Mouse (Mus musculus) cerebellum, adult 11 months (tissue): Measurements from ENCODE around the gene Igf2bp2.

Source experiments
- DNase-seq: peaks from one replicate; pipeline ENCODE4 v3.0.0; 2022

The Igf2bp2 gene

DNA sequence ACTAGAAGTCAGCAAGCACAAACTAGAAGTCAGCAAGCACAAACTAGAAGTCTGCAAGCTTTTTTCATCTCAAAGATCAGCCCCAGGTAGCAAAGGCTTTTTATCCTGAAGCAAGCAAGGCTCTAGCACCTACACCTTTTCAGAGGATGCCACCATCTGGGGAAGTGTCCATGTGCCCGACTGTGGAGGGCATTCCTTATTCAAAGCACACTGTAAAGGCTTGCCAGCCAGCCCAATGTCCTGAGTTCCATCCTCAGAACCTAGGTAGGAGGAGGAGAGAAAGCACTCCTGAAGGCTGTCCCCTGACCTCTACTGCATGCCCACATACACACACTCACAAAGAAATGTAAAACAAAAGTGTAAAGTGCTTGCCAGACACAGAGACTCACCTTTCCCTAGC is 16.0 kb downstream of the Igf2bp2 start:
- DNase-seq: no peak

DNA sequence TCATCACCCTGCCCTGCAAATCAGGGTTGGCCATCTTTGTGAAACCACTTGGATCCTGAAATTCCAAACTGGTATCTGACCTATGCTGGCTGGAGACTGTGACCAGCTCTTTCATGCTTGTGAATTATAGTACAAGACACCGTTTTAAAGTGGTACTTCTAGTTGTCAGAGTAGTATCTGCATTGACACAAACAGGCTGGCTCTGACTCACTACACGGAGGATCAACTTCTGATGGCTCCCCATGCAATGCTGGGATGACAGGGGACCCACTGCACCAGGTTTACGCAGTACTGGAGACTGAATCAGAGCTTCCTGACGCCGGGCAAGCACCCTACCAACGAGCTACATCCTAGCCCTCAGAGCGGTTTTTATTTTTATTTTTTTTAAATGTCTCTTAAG is 17.0 kb downstream of the Igf2bp2 start:
- DNase-seq: no peak

DNA sequence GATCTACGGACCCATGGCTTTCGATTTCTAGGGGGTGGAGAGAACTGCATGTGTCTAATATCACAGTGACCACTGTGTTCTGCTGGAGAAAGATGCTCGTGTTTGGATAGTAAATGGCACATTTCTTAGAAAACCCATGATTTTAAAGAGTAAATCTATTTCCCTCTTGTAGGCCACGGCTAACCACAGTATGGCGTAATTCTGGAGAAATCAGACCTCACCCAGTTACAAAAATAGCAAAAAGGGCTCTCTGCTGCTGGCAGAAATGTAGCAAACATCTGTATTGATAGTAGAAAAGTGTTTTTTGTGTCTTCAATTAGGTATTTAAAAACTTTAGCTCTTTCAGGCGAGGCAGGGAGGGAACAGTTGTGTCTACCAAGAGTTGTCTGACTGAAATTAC is 18.6 kb downstream of the Igf2bp2 start:
- no peak for DNase-seq

DNA sequence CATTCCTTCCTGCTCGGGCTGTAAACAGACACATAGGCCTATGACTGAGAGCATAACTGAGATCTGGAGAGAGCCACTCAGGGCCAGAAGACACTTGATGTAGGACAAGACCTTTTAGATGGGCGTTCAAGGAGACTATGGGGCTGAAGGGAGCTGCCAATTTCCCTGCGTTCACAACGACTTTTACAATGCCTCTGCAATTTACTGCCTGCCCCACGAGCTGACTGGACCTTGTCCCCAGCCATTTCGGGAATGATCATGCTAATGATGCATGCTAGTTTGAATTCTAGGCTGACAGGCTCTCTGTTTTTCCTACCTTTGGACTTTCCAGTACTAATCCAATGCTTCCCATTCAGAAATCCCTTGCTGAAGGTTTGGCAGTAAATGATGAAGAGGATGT is 22.2 kb downstream of the Igf2bp2 start:
- DNase-seq: no peak

DNA sequence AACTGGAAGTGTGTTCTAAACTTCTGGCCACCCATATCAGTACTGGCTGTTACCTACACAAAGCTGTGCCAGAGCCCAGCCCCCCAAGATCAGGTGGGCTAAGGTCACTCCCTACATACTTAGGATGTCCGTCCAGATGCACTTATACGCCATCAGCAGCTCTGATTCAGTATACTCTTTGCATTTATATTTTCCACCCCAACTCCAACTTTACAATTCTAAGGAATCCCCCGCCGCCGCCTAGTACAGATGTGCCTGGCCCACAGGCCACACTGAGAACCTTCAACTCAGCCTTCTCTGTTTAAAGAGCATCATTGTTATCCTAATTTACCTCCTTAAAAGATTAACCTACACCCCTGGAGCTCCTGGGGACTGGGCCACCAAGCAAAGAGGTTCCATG is 23.3 kb downstream of the Igf2bp2 start:
- DNase-seq: no peak

DNA sequence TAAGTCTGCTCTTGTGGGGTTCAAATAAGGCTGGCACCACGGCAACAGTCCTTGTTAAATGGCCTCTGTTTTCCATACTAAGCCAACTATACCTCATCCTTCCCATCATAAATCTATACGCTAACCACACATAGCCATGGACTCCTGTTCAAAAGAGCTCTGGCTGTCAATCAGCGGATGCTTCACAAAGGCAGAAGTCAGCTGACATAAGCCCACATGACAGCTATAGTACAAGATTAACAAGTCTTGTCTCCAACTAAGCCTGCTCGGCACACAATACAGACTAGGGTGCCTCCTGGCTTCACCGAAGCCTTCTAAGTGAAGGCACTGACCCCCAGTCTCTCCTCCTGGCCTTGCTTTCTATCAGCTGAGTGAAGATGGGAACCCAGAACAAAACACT is 26.9 kb downstream of the Igf2bp2 start:
- no peak for DNase-seq

DNA sequence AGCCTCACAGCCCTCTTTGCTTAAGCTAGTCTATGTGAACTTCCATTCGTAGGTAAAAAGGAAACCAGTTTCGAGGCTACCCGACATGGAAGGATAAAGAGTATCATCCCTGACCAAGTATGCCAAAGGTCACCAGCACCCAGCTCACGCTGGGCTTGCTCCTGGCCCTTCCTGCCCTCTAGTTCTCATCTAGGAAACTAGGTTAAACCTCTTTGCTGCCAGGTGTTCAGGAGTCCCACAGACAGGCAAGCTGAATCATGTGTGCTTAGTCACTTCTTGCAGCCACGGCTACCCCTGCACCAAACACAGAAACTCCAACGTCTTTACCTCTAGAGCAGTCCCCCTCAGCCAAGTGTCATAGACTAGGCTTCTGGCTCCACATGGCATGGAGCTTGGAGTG is 31.8 kb downstream of the Igf2bp2 start:
- DNase-seq: no peak

DNA sequence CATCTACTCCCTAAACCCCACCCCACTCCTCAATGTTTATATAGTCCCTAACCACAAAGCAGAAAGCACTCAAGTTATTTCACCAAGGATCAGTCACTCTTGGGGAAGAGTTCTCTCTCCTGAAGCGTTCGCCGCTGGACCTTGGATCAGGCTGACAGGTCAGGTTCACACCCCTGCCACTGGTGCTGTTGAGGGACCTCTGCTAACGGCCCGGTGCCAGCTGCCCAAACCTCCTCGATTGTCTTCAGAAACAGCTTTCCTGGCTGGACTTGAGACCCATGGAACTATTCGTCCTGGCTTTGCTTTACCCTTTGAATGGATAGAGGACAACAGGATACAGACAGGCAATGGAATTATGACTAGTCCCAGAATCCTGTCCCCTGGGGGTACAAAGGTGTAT is 33.6 kb downstream of the Igf2bp2 start:
- no peak for DNase-seq

DNA sequence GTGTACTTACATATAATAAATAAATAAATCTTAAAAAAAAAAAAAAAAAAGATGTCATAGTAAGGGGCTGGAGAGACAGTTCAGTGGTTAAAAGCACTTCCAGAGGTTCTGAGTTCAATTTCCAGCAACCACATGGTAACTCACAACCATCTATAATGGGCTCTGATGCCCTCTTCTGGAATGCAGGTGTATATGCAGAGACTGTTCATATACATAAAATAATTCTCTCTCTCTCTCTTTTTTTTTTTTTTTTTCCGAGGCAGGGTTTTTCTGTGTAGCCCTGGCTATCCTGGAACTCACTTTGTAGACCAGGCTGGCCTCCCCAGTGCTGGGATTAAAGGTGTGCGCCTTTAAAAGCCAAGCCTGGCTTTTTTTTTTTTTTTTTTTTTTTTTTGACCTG is 34.5 kb downstream of the Igf2bp2 start:
- no peak for DNase-seq

DNA sequence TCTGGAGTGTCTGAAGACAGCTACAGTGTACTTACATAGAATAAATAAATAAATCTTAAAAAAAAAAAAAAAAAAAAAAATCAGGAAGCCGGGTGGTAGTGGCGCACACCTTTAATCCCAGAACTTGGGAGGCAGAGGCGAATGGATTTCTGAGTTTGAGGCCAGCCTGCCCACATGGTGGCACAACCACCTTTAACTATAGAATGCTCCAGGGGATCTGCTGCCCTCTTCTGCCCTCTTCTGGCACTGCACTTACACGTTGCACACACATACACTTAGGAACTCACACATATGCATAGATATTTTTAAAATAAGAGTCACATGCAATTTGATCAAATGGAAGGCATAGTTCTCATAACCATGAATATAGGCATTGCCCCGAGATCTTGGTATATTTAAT is 35.3 kb downstream of the Igf2bp2 start:
- DNase-seq: no peak

DNA sequence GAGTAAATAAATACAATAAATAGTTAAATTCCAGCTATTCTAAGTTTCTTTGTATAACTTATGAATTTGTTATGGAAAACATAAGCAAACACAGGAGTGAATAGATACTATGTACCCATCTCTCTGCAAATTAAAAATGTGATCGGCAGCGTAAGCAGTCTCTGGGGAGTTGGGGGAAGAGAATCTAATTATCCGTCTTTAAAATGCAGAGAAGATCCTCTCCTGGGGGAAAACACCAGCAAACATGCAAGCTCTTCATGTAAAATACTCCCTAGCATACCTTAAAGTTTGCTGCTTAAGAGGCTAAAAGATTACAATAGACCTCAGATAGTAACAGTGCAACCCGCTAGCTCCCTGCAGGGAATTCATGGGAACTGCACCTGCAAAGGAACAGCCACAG is 36.2 kb downstream of the Igf2bp2 start:
- no peak for DNase-seq

DNA sequence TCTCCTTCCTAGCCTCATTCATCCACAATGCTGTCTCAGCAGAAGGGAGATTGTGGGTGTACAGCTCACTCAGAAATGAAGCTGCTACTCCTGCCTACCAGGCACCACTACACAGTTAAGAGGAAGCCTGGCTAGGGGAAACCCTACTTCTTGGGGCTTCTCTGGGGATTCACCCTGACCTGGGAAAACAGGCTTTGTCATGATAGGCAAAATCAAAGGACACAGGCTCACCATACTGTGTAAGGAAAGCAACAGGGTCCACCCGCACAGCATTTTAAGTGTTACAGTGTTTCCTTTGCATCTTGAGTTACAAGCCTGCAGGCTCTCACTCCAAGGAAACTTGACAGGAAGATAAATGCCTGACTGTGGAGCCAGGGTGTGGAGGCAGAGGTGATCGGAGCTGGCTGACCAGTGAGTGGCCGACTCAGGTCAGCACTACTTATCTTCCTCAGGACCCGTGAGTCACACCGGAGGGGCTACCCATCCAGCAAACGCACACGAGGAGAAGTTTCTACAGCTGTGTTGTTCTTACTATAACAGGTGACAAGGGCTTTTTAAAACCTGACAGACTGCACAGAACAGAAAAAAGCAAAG is 38.7 kb downstream of the Igf2bp2 start:
- DNase-seq: no peak

DNA sequence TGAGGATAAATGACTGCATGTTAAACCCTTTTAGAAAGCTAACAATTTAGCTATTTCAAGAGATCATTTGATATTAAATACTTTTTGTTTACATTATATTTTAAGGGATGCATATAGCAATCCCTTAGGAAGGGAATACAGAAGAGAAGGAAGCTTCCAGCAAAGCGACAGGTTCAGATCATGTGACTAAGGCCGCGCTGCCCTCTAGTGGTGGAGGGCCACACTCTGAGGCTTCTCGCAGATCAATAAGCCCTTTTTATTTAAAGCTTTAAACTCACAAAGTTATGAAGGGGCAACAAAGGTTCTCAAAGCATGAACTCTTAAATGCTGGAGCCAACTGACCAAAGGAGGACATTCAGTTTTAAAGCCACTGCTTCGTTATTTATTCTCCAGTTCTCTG is 39.4 kb downstream of the Igf2bp2 start:
- peak; percentile 6 for DNase-seq

DNA sequence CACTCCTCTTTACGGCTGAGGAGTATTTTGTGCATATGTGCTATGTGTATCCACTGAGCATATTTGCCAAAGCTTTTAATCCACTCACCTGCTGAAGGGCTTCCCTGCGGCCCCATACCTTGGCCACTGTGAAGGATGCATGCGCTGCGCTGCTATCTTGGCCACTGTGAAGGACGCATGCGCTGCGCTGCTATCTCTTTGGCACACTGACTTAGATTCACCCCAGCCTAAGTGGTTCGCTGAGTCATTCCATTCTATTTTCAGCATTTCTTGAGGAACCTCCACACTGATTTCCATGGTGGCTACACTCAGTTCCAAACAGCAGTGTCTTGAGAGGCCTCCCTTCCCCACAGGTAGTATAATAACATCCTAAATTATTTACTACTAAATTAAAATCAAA is 42.0 kb downstream of the Igf2bp2 start:
- DNase-seq: no peak

DNA sequence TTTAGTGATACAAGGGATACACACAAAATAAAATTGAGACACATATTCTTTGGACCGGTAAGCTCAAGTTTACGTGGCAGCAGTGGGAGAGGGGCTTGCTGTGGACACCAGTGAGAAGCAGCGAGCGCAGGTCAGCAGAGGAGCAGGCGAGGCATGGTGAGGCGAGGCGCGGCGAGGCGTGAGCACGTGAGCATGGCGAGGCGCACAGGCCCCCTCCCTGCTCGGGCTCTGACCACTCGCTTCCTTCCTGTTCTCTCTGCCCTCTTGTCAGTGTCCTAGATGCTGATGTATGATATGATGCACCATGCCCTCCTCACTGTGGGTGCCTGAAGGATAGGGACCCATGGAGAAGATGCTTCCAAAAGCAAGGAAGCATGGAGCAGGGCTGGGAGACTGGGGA is 43.6 kb downstream of the Igf2bp2 start:
- DNase-seq: no peak

DNA sequence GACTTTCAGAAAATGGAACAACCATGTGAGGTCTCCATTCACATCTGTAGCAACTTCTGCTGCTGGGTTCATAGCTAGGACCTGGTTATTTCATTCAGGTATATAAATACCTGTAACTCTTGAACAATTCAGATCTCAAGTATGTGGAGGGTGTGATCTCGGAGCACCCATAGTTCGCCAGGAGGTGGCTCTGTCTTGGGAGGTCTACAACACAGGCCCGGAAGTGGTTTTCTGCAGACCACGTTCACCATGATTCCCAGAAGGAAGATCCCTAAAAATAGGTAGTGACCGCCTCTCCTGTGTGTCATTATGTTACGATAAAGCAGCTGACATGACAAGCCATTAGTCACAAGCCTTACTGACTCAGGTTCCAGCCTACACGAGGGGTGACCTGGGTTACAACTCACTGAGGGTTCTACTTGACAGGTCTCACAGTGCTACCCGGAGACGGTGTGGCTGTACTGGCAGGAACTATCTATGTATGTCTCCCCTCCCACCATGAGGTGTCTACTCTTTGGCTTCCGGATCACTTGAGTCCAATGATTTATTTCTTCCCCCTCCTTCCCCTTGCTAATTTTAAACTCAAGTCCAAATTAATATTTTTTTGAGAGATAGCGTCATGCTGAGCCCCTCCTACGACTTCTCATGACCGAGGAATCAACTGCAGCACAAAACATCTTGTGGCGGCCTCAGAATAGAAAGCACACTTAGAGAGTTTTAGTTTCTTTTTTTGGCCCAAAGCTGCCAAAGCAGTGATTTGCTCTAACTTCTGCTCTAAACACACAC is 44.2 kb downstream of the Igf2bp2 start:
- DNase-seq: no peak

DNA sequence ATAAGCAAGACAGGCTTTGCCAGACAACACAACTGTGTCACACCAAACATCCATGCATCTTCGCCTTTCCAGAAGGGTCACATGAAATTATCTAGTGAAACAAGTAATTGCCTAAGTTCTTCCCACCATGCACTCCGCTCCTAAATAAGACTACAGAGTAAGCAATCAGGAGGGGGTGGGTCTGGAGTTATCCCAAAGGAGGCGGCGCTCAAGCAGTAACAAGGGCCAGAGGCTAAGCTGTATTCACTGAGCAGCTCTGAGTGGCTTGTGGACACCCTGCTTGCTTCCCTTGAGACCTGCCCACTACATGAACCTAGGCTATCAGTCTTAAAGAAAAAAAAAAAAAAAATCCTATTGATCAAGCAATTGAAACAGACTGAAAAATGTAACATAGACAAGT is 44.9 kb downstream of the Igf2bp2 start:
- DNase-seq: no peak

DNA sequence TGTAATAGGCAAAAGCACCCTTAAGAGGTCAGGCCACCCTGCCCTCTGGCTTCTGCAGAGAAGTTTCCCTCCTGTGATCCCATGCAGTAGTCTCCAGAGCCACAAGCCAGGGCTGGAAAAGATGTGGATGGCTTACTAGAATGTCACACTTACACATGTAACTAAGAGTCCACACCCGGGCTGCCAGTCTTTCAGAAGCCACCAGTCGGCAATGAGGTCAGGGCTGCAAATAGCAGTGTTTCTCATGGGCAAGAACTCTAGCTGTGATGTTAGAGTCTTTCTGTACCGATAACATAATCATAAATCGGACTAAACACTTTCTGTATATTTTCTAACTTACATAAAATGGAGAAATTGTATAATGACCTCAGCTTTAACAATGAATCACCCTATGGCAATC is 46.4 kb downstream of the Igf2bp2 start:
- no peak for DNase-seq

DNA sequence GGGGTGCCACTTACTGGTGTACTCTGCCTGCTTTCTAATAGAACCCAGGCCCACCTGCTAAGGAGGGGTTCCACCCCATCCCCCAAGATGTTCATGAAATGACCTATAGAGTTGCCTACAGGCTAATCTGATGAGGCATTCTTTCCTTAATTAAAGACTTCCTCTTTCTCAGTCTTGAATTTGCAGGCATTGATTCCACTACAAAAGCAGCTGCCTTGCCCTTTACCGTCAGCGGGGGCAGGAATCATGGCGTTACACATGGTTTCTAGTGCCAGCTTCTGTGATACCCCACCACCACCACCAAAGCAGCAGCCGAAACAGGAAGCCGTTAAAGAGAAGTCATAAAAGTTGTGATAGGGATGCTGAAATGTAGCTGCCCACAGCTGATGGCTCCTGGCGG is 47.0 kb downstream of the Igf2bp2 start:
- no peak for DNase-seq

DNA sequence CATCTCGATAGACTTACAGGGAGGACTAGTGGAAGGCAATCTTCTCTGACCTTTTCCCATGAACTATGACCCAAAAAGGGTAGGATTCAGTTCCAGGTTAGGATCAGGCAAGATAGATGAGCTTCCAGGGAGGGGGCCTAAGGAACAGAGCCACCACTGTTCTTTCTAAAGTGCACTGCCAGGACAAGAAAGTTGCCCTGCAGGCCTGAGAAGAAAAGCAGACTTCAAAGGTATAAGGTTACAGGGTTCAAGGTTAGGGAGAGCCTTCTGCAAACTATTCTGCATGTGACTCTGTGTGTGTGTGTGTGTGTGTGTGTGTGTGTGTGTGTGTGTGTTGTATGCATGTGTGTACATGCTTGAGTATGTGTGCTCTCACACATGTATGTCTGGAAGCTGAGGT is 53.1 kb downstream of the Igf2bp2 start:
- no peak for DNase-seq

DNA sequence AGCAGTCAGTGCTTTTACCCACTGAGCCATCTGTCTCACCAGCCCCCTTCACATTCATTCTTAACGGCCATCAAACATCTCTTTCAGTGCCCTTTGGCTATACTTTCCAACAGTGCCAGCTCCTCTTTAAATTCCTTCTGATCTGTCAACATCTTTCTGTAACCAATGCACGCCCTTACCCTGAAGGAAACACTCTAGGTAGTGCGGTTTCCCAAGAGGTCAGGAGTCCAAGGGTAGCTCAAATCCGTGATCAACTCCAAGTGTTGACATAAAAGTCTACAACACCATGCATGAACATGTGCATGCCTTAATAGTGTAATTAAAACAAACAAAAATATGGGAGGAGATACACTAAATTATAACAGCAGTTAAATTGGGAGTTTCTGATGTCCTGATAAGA is 53.9 kb downstream of the Igf2bp2 start:
- DNase-seq: no peak

DNA sequence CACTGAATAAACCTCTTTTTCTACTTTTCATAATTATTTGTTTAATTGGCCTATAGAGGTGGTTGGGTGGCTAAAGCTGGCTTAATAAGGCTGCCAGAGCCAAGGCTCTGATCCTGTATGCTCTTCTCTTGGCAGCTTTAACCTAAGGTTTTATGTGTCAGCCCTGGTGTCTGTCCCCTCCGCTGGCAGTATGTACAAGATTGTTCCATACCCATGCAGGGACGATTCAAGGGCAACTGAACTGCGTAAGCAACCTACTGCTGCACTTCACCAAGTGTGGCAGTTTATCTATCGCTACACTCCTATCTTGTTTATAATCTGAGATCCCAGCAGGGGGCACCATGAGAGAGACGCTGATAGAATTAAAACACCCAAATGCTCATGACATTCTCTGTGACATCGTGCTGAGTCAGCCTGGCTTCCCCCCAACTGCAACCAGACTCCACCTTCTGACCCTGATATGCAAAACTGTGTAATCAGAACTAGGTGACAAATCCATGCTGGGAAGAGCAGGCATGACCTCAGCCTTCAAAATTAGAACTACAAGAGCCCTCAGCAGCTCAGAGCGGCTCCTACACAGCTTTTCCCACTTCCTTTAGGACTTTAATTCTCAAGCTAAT is 55.1 kb downstream of the Igf2bp2 start:
- peak; percentile 8 for DNase-seq

DNA sequence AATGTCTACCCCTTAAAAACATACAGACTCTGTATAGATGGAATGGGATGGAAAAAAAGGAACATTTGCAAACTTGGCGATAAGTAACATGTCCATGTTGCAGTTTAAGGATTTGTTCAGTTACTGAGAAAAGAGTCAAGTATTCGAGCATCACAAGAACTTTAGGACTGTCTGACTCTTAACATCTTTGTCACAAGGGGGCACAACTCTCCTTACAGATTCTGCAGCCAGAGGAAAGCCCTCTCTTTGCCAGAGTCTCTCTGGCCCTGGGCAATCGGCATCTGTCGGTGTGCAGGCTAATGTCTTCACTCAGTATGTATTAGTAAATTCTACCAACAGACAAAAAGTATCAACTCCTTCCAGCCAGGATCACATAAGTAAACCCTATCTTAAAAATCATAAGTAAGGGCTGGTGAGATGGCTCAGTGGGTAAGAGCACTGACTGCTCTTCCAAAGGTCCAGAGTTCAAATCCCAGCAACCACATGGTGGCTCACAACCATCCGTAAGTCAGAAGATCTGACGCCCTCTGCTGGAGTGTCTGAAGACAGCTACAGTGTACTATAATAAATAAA is 57.0 kb downstream of the Igf2bp2 start:
- no peak for DNase-seq

DNA sequence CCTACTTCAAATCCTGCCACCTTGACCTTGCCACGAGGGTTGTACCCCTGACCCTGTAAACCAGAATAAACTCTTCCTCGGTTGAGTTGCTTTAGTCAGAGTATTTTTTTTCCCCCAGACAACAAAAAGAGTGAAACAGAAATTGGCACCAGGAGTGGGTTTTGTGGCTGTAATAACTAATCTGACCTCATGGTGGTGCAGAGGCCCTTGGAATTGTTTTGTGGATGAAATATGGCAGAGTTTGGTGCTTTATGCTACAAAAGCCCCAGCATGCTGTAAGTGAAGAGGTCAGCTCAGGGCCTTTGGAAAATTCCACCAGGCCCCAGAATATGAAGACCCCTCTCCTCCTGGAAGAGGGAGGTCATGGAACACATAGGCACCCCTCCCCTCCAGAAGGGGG is 63.0 kb downstream of the Igf2bp2 start:
- DNase-seq: no peak
